36 mouse cellular contexts compared by ENCODE assay signal in genomic region chr5:145098340-145098821, GRCm38 (mm10). TPM values are rescaled to one million over a fixed set of nuclear protein-coding genes. Genes with fewer than 3 reads are reported as not detected.
DNase-seq lines count a peak whose midpoint lies in the region; ATAC-seq lines count a peak whose summit lies in the region.
"Had no signal": no experiment of that assay in that cellular context is flagged by ENCODE, and none has a peak within 500 bp of the region (broad histone marks: within the 10 kb centered on the region; RNA-seq: fewer than 3 reads in every experiment).

No protein-coding gene starts in this region.

- no peak for DNase-seq in liver, embryonic 11.5 days (ENCODE audit: low spot score)
- no peak for DNase-seq in liver
- no peak for DNase-seq in kidney, postnatal 4 days
- DNase-seq in gastrocnemius, postnatal 4 days (ENCODE audit: low spot score in 2 of 2): no peak
- DNase-seq: adrenal gland, postnatal 10 days; cerebellum, adult 9-11 months; forebrain, postnatal 0 days; heart, adult 11 months; heart, postnatal 36 days; kidney, adult 11 months; kidney, postnatal 14 days; left cerebral cortex, postnatal 4 days; lung, postnatal 36 days; midbrain, embryonic 14.5 days; right cerebral cortex, adult 18-20 months; spleen, adult 18-20 months; thymus, adult 18-20 months; thymus, postnatal 36 days had no signal

- H3K27me3 ChIP-seq in liver, embryonic 11.5 days (replicated peaks; ENCODE audit: control insufficient read depth, insufficient read depth, low read length): no peaks in the 10 kb centered on the region
- H3K27me3 ChIP-seq in forebrain, embryonic 15.5 days: no peaks in the 10 kb centered on the region
- H3K27me3 ChIP-seq: embryonic facial prominence, embryonic 13.5 days; liver, embryonic 15.5 days; neural tube, embryonic 15.5 days had no signal

- no peak overlapping the region for H3K27ac ChIP-seq in liver, embryonic 11.5 days (ENCODE audit: low read depth, low read length)
- H3K27ac ChIP-seq in forebrain, embryonic 15.5 days (replicated peaks): no peak overlapping the region
- H3K27ac ChIP-seq: embryonic facial prominence, embryonic 13.5 days; forebrain, embryonic 10.5 days; heart, embryonic 10.5 days; hindbrain, embryonic 14.5 days; liver, embryonic 15.5 days; neural tube, embryonic 15.5 days had no signal

- H3K9ac ChIP-seq in liver, embryonic 11.5 days (ENCODE audit: low read depth, low read length): no peak overlapping the region
- H3K9ac ChIP-seq in forebrain, embryonic 15.5 days (replicated peaks): no peak overlapping the region
- H3K9ac ChIP-seq: embryonic facial prominence, embryonic 13.5 days; forebrain, postnatal 0 days; hindbrain, embryonic 14.5 days; liver, embryonic 15.5 days; neural tube, embryonic 15.5 days had no signal

- no peaks in the 10 kb centered on the region for H3K4me1 ChIP-seq in liver, embryonic 11.5 days (replicated peaks; ENCODE audit: control insufficient read depth, insufficient read depth, low read length)
- no peaks in the 10 kb centered on the region for H3K4me1 ChIP-seq in forebrain, embryonic 15.5 days
- H3K4me1 ChIP-seq: embryonic facial prominence, embryonic 13.5 days; forebrain, embryonic 10.5 days; heart, embryonic 10.5 days; liver, embryonic 15.5 days; neural tube, embryonic 15.5 days had no signal

- H3K9me3 ChIP-seq in liver, embryonic 11.5 days (ENCODE audit: control insufficient read depth, low read length): no peaks in the 10 kb centered on the region
- no peaks in the 10 kb centered on the region for H3K9me3 ChIP-seq in forebrain, embryonic 15.5 days
- H3K9me3 ChIP-seq: embryonic facial prominence, embryonic 13.5 days; forebrain, embryonic 10.5 days; heart, embryonic 10.5 days; liver, embryonic 15.5 days; neural tube, embryonic 15.5 days had no signal

- H3K4me2 ChIP-seq in liver, embryonic 11.5 days: no peak overlapping the region
- no peak overlapping the region for H3K4me2 ChIP-seq in forebrain, embryonic 15.5 days (replicated peaks)
- H3K4me2 ChIP-seq: embryonic facial prominence, embryonic 13.5 days; hindbrain, embryonic 14.5 days; liver, embryonic 15.5 days; neural tube, embryonic 15.5 days had no signal

- H3K4me3 ChIP-seq in liver, embryonic 11.5 days (ENCODE audit: low read depth, low read length): no peak overlapping the region
- no peak overlapping the region for H3K4me3 ChIP-seq in forebrain, embryonic 15.5 days
- H3K4me3 ChIP-seq: embryonic facial prominence, embryonic 13.5 days; forebrain, embryonic 10.5 days; heart, embryonic 10.5 days; liver, embryonic 15.5 days; neural tube, embryonic 15.5 days had no signal

- 72% methylated on average over 10 of the region's 10 CpGs for WGBS in liver, embryonic 11.5 days
- WGBS in forebrain, embryonic 15.5 days: 94% methylated on average over 10 of the region's 10 CpGs

- H3K36me3 ChIP-seq in liver, embryonic 11.5 days (ENCODE audit: control insufficient read depth, insufficient read depth, low read length): peaks cover 30% of the 10 kb centered on the region
- peaks cover 92% of the 10 kb centered on the region for H3K36me3 ChIP-seq in forebrain, embryonic 15.5 days

- 0 out of 2 replicates have a peak, but pooled peaks have one; percentile 22 for ATAC-seq in liver, embryonic 11.5 days (replicated peaks; ENCODE audit: low FRiP score)
- ATAC-seq in hematopoietic stem cell, adult 5-6 weeks (replicated peaks in 1 of 2; ENCODE audit: insufficient read depth in 1 of 2, low FRiP score in 2 of 2, low TSS enrichment in 1 of 2, low read depth in 1 of 2, poor library complexity in 2 of 2, severe bottlenecking in 2 of 2): peak; percentile 43 to 64
- peak; percentile 52 for ATAC-seq in megakaryocyte-erythroid progenitor cell, adult 5-6 weeks (replicated peaks; ENCODE audit: low FRiP score, low TSS enrichment, poor library complexity, severe bottlenecking)
- ATAC-seq in forebrain, embryonic 15.5 days (replicated peaks): no peak
- ATAC-seq: CD4-positive, CD25-positive, alpha-beta regulatory T cell, adult 4 months; forebrain, postnatal 0 days; inflammation-experienced regulatory T-cells, adult 6 months had no signal

RNA-seq across cellular contexts. Expression of gene Kpna7, which starts 14.6 kb away (rescaled TPM):
- 0.06 and 0.27 TPM in 2 replicates for polyA plus RNA-seq in liver, embryonic 11.5 days (2014; fragmentation: Nextera tagmentation; extraction: Ambion mirVana)
- not detected in 2 replicates for total RNA-seq in hematopoietic stem cell, adult 5-6 weeks (2017)
- not detected in 2 replicates for total RNA-seq in megakaryocyte-erythroid progenitor cell, adult 5-6 weeks (2014; fragmentation: Nextera tagmentation)
- not detected in 2 replicates for total RNA-seq in megakaryocyte-erythroid progenitor cell, adult 5-6 weeks (2017)
- polyA plus RNA-seq in forebrain, embryonic 15.5 days (2015; fragmentation: Nextera tagmentation; extraction: Ambion mirVana): not detected in 2 replicates
- not detected for total RNA-seq in gastrocnemius, postnatal 4 days (2021)
- total RNA-seq: adrenal gland, postnatal 10 days; forebrain, postnatal 0 days; gastrocnemius, adult 8-10 months; heart, postnatal 36 days; layer of hippocampus, adult 18-20 months; layer of hippocampus, postnatal 14 days; left cerebral cortex, adult 8-10 months; left cerebral cortex, postnatal 4 days had no signal
- polyA plus RNA-seq: CD4-positive, CD25-positive, alpha-beta regulatory T cell, adult 4 months; embryonic facial prominence, embryonic 13.5 days; forebrain, embryonic 10.5 days; forebrain, postnatal 0 days; heart, embryonic 10.5 days; hindbrain, embryonic 14.5 days; inflammation-experienced regulatory T-cells, adult 6 months; kidney, embryonic 14.5 days; limb, embryonic 14.5 days; lung, embryonic 16.5 days; midbrain, embryonic 14.5 days; neural tube, embryonic 15.5 days had no signal

RNA-seq across cellular contexts. Expression of gene Arpc1a, which starts 14.8 kb away (rescaled TPM):
- polyA plus RNA-seq in liver, embryonic 11.5 days (2014; fragmentation: Nextera tagmentation; extraction: Ambion mirVana): 114 TPM in 2 replicates
- total RNA-seq in hematopoietic stem cell, adult 5-6 weeks (2017): 51.2 and 80.2 TPM in 2 replicates
- 102 and 117 TPM in 2 replicates for total RNA-seq in megakaryocyte-erythroid progenitor cell, adult 5-6 weeks (2014; fragmentation: Nextera tagmentation)
- 90.0 and 94.7 TPM in 2 replicates for total RNA-seq in megakaryocyte-erythroid progenitor cell, adult 5-6 weeks (2017)
- polyA plus RNA-seq in forebrain, embryonic 15.5 days (2015; fragmentation: Nextera tagmentation; extraction: Ambion mirVana): 246 and 258 TPM in 2 replicates
- 10 to 100 TPM; 65.0 to 66.6 TPM for total RNA-seq in gastrocnemius, postnatal 4 days (2021)

RNA-seq across cellular contexts. Expression of gene Arpc1b, which starts 15.6 kb away (rescaled TPM):
- 190 and 209 TPM in 2 replicates for polyA plus RNA-seq in liver, embryonic 11.5 days (2014; fragmentation: Nextera tagmentation; extraction: Ambion mirVana)
- 124 and 175 TPM in 2 replicates for total RNA-seq in hematopoietic stem cell, adult 5-6 weeks (2017)
- 54.0 and 68.8 TPM in 2 replicates for total RNA-seq in megakaryocyte-erythroid progenitor cell, adult 5-6 weeks (2014; fragmentation: Nextera tagmentation)
- 23.7 and 35.9 TPM in 2 replicates for total RNA-seq in megakaryocyte-erythroid progenitor cell, adult 5-6 weeks (2017)
- 57.0 and 60.4 TPM in 2 replicates for polyA plus RNA-seq in forebrain, embryonic 15.5 days (2015; fragmentation: Nextera tagmentation; extraction: Ambion mirVana)
- total RNA-seq in gastrocnemius, postnatal 4 days (2021): 100 to 1,000 TPM; 124 to 142 TPM

RNA-seq across cellular contexts. Expression of gene Pdap1, which starts 41.7 kb away (rescaled TPM):
- 104 and 122 TPM in 2 replicates for polyA plus RNA-seq in liver, embryonic 11.5 days (2014; fragmentation: Nextera tagmentation; extraction: Ambion mirVana)
- 106 and 177 TPM in 2 replicates for total RNA-seq in hematopoietic stem cell, adult 5-6 weeks (2017)
- 90.0 and 173 TPM in 2 replicates for total RNA-seq in megakaryocyte-erythroid progenitor cell, adult 5-6 weeks (2014; fragmentation: Nextera tagmentation)
- 333 and 358 TPM in 2 replicates for total RNA-seq in megakaryocyte-erythroid progenitor cell, adult 5-6 weeks (2017)
- 110 and 114 TPM in 2 replicates for polyA plus RNA-seq in forebrain, embryonic 15.5 days (2015; fragmentation: Nextera tagmentation; extraction: Ambion mirVana)
- 10 to 100 TPM; 75.9 to 79.5 TPM for total RNA-seq in gastrocnemius, postnatal 4 days (2021)

RNA-seq across cellular contexts. Expression of gene Bud31, which starts 41.8 kb away (rescaled TPM):
- 233 and 243 TPM in 2 replicates for polyA plus RNA-seq in liver, embryonic 11.5 days (2014; fragmentation: Nextera tagmentation; extraction: Ambion mirVana)
- total RNA-seq in hematopoietic stem cell, adult 5-6 weeks (2017): 236 and 293 TPM in 2 replicates
- 141 and 226 TPM in 2 replicates for total RNA-seq in megakaryocyte-erythroid progenitor cell, adult 5-6 weeks (2014; fragmentation: Nextera tagmentation)
- 255 and 296 TPM in 2 replicates for total RNA-seq in megakaryocyte-erythroid progenitor cell, adult 5-6 weeks (2017)
- 203 and 216 TPM in 2 replicates for polyA plus RNA-seq in forebrain, embryonic 15.5 days (2015; fragmentation: Nextera tagmentation; extraction: Ambion mirVana)
- 10 to 100 TPM; 80.9 to 82.5 TPM for total RNA-seq in gastrocnemius, postnatal 4 days (2021)
